Mouse (Mus musculus) left cerebral cortex, postnatal 10 days (tissue): ENCODE results near the gene Rlf. TPM values are rescaled to one million over a fixed set of nuclear protein-coding genes. Genes with fewer than 3 reads are reported as not detected.

Source experiments
- DNase-seq, 2 experiments: peaks; one replicate each; pipeline ENCODE4 v3.0.0; 2021 to 2022; ENCODE audit warnings: low spot score in 2 of 2, mixed read lengths in 1 of 2; ENCODE audit errors: extremely low spot score in 1 of 2
- intact Hi-C: fragments of 180-260 bp; cut with DNase I; formaldehyde crosslinking; loops from one replicate; pipeline ENCODE4 v1.15.1; 2025
- total RNA-seq, 2 experiments: library from RNA; stranded (reverse); gene quantifications; 2 replicates each; pipeline ENCODE4 v1.2.3; 2021

Gene Rlf
- total RNA-seq = 10 to 100 TPM; 31.2 to 31.6 TPM

DNA sequence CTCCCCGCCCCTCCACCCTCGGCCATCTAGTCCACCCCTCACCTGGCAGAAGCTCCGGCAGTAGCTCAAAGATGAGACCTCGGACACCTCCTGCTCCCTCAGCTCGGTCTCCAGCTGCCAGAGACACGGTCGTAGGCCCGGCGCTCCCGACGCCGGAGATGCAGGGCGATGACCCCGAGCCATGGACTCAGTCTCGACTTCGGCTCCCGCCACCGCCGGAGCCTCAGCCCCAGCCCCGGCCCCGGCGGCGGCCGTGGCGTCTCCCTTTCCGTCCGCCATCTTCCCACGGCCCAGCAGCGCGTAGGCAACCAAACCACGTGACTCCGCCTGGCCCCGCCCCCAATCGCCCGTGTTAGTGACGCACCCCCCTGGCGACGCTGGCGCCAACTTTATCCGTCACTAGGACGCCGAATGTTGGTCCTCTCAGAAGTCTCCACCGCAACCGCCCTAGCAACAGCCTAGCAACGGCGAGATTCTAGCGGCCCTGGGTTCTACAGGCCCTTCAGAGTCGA lies at the start of gene Rlf:
Gene Rlf, minus strand, starts transcription at position 292 of the 512 bp plus-strand sequence.
- DNase-seq = peak; percentile 99 to 100
- intact Hi-C loops = loop anchor here (10.0 kb wide), 1 partner anchor 120 kb away; the partner anchor contains the start of gene Zmpste24

DNA sequence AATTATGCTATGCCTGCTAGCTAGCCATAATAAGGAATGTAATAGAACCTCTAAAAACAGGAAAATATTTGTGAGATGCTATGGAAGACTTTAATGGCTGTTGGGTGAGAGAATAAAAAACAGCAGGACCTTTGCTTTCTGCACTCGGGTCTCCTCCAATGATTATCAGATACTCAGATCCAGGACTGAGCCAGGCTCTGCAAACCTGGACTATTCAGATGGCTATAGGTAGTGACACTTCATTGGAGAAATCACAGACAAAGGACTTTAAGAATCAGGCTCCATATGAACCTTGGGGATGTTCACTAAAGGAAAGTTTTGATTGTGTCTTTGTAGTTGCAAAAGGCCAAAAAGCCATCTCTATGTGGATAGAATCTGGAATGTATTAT lies 26.7 kb upstream of the Rlf start:
- DNase-seq = no peak
- intact Hi-C loops = loop anchor here (5.0 to 10.0 kb wide), 2 partner anchors 36 to 1843 kb away; no protein-coding TSS in a partner anchor

DNA sequence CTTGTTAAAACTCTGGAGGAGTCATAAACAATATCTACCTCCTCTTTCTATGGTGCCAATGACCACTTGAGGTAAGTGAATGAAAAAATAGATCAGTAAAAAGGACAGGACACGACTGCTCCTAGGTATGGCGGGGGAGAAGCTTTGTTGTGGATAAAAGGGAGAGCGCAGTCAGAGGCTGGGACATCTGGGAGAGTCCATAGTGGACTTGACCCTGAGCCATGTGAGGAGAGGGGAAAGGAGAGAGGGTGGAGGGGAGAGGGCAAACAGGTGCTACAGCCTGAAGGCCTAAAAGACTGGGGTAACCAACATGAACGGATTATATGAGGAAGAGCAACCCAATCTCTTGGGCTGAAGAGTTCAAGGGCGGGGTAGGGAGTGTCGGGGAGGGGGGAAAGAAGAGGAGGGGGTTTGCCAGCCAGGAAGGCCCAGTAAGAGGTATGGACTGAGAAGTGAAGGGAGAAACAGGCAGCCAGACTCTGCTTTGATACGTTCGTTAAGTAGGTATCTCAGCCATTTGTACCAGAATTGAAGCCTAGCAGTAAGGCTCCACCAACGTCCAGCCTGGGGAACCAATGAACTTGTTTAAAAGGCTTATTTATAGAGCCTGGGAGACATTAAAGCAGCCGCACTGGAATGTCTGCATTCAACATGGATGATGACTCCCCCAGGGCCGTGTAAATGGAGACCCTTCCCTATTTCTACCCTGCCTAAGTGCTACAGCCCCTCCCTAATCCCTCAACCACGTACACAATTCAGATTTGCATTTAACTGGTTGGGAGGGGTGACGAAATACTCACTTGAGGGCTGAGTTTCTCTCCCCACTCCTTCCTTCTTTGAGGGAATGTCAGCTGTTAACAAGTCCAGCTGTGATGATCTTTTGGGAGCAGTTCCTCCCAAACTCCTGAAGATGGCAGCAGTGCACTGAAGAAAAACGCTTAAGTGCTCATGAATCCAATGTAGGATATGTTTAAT lies 26.0 kb upstream of the Rlf start:
- intact Hi-C loops = loop anchor here (5.0 to 10.0 kb wide), 2 partner anchors 36 to 1844 kb away; no protein-coding TSS in a partner anchor
- no peak for DNase-seq

DNA sequence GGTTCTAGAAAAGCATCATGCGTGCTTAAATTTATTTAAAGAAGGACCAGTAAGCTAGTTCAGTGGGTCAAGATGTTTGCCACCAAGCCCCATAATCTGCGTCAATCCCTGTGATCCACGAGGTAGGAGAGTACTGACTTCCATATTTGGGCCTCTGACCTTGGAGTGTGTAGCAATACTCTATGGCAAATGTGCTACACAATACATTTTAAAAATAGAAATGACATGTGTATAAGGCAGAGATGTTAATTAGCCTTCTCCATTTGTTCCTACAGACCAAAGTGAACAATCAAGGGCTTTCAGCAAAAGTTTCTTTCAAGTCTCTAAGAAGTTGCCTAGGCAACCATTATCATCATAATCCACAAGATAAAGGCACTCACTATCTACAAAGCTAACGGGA lies 25.0 kb upstream of the Rlf start:
- intact Hi-C loops = loop anchor here (5.0 to 10.0 kb wide), 4 partner anchors 37 to 1845 kb away; partner anchors contain the start of gene Ppt1
- DNase-seq = no peak

DNA sequence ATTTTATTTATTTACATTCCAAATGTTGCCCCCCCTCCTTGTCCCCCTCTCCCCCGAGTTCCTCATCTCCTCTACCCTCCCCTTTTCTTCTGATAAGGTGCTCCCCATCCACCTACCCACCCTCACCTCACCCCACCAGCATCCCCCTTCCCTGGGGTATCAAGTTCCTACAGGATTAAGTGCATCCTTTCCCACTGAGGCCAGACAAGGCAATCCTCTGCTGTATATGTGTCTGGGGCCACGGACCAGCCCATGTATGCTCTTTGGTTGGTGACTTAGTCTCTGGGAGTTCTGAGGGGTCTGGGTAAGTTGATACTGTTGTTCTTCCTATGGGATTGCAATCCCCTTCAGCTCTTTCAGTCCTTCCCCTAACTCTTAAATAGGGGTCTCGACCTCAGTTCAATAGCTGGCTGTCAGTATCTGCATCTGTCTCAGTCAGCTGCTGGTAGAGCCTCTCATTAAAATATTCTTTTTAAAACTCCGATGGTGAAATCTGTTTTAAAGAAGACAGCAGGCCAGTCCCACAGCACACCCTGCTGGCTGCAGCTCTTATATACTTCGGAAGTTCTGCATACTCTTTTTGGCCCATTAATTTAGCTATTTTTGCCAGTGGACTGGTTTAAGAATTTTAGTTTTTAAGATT lies 17.0 kb upstream of the Rlf start:
- intact Hi-C loops = loop anchor here (5.0 to 10.0 kb wide), 3 partner anchors 205 to 1753 kb away; partner anchors contain the start of gene Ppt1
- peak in 1 of 2 experiments; percentile 55 for DNase-seq

DNA sequence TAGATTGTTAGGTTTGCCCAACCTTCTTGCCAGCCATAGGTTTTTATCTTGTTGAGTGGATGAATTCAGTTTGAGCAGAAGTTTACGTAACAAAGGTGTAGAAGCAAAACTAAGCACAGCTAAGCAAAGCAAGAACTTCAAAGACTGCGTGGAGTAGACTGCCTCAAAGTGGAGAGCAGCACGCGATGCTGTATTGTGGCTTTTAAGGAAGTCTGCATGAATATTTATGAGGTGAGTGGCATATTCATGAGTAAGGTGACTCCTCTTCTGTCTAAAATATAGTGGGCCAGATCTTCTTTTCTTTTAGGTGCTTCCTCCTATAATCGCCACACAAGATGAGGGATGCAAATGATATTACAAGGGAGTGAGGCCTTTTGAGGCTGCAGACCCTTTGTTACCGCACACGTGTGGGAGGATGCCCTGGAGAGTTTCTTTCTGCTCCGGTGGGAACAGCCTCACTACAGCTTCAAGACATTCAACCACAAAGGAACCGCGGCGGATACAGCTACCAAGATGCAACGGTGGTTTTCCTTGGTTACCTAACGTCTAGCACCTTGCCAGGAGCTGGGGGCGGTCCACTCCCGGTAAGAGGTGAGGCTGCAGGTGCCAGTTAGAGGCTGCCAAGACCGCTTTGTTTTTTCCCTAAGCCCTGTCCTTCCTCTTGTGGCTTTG lies 16.2 kb upstream of the Rlf start:
- intact Hi-C loops = loop anchor here (5.0 to 10.0 kb wide), 3 partner anchors 204 to 1754 kb away; partner anchors contain the start of gene Ppt1
- peak in 1 of 2 experiments; percentile 30 for DNase-seq

DNA sequence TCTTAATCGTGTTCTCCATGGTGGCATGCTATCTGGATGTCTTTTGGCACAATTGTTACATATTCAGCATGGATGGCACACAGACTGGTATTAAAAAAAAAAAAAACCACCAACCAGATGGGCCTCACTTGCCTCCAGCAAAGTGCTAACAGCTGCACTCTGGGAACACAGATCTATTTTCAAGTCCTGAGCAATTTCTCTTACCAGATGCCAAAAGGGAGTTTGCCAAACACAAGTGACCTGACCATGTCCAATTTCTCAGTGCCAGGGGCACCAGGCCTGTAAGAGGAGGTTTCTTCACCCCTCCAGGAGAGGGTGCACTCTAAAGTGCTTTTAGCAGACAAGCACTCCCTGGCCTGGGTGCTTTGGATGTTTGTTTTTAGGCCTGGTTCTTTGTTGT lies 12.2 kb upstream of the Rlf start:
- DNase-seq = no peak
- intact Hi-C loops = no loop called here

DNA sequence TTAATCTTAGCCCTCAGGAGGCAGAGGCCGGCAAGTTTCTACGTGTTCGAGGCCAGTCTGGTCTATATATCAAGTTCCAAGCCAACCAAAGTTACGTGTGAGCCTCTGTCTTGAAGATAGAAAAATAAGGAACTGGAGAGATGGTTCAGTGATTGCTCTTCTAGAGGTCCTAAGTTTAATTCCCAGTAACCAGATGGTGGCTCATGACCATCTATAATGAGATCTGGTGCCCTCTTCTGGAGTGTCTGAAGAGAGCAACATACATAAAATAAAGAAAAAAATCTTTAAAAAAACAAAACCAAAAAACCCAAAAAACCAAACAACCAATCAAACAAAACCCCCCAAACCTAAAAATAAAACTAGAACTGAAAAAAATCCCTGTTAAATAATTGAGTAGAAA lies 10.3 kb upstream of the Rlf start:
- intact Hi-C loops = no loop called here
- DNase-seq = no peak

DNA sequence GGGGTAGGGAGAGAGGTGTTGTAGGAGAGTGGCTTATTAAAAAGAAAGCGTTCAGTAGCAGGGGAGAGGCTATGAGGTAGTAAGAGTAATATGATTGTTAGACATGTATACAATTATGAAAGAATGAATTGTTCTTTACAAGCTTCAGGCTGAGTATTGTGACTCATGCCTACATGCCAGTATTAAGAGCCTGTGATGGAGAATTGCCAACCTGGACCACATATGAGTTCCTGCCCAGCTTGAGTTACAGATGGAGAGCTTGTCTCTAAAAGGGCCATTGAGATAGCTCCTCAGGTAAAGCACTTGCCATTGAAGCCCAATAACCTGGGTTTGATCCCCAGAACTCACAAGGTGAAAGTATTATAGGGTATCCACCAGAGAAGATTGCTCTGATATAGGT lies 8.3 kb upstream of the Rlf start:
- DNase-seq = no peak

DNA sequence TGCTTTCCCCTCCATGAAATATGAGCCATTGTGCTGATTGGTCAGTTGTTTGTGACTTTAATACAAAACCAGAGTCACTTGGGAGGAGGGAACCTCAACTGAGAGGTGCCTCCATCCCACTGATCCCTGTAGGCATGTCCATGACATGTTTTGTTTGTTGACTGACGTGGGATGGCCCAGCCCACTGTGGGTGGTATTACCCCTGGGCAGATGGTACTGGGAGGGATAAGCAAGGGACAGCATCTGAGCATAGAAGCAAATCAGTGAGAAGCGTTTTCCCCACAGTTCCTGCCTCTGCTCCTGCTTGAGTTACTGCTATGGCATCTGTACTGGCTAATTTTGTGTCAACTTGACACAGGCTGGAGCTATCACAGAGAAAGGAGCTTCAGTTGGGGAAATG lies 1.3 kb upstream of the Rlf start:
- intact Hi-C loops = loop anchor here (10.0 kb wide), 1 partner anchor 121 kb away; the partner anchor contains the start of gene Zmpste24
- no peak for DNase-seq

More for the DNA sequence above, 8.3 kb upstream of the Rlf start:
- intact Hi-C loops = no loop called here

DNA sequence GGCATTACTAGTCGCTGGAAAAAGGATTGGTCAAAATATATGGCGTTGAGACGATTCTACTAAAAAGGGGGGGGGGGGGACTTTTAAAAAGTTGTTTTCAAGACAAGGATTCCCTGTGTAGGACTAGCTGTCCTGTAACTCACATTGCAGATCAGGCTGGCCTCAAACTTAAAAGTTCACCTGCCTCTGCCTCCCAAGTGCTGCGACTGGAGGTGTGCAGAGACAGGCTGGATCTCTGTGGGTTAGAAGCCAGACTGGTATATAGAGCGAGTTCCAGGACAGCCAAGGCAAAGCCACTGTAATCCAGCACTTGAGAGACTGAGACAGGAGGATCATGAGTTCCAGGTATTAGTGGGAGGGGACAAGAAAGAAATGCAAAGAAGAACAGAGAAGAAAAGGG lies 605 bp upstream of the Rlf start:
- DNase-seq = no peak
- intact Hi-C loops = loop anchor here (10.0 kb wide), 1 partner anchor 121 kb away; the partner anchor contains the start of gene Zmpste24

DNA sequence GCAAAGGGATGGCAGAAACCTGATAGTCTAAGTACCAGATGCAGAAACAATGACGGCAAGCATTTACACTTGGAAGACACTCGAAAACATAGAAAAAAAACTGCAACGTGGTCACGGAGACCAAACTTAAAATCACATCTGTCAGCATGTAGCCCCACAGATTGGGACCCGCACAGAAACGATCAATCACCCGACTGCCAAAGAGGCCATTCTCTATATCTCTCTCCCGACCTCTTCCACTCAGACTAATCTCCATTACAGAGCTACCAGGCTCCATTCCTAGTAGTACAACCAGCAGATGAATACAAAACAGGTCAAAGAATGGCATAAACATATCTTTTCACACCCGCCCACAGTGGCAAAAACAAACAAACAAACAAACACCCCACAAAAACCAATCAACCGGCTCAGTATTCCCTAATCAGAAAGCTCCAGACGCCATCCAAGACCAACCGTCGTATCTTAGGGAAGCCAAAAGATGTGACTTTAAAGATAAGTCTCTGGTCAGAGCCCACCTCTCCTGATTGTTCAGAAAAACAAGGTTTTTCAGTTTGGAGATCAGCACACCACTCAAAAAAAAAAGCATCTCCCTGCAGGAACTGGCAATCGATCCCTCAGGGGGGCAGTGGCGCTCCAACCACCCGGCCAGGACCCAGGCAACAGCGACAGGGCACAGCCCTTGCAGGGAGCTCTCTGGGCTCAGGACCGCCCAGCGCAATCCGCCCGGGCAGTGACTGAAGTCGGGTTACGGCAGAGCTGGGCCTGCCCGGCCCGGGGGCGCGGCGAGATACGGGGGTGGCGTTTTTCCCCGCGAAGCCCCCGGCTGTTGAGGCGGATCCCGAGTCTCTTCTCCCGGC lies 720 bp downstream of the Rlf start:
- intact Hi-C loops = loop anchor here (10.0 kb wide), 1 partner anchor 119 kb away; the partner anchor contains the start of gene Zmpste24
- DNase-seq = peak; percentile 35 to 74

DNA sequence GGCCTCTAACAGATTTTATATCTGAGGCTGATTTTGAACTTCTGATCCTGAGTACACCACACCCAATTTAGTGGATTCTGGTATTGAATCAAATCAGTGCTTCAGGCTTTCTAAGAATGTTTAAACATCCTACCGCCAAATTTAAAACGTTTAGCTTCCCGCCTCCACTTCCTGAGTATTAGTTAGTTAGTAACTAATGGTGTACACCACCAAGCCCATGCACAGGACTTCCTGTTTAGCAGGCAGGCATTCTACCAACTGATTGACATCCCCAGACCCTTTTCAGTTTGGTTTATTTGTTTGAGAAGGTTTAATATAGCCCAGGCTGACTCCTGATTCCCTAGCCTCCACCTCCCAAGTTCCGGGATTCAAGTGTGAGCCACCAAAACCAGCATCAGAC lies 6.0 kb downstream of the Rlf start:
- intact Hi-C loops = no loop called here
- DNase-seq = no peak

DNA sequence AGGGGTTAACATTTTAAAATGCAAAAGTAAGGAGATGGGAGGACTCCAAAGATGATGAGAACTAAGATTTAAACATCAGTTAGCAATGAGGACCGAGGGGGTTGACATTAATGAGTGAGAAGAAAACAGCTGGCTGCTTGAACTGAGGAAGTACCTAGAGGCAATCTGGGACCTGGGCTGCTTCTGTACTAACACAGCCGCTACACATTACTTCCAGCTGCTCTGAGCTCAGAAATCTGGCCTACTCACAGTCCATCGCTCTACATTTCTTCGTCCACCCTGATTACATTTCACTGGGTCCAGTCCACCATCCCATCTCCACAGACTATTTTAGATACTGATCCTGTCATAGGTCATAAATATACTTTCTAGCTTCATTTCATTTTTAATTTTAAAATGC lies 17.0 kb downstream of the Rlf start:
- DNase-seq = no peak

DNA sequence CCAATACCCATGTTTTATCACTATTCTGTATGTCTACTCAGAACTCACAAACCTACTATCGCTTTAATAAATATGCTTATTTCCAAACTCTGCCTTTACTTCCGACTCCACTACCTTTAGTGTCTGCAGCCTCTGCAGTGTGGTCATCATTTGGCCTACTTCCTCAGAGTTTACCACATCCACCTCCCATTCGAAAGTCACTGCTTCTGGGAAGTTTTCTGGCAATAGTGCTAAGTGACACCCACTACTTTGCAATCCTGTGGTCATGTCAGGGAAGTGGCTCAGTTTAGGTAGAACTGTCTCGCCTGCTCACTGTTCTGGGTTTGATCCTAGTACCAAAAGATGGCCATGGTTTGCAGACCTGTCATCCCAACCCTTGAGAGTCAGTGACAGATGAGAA lies 17.9 kb downstream of the Rlf start:
- intact Hi-C loops = no loop called here
- no peak for DNase-seq

More for the DNA sequence above, 17.0 kb downstream of the Rlf start:
- intact Hi-C loops = no loop called here

DNA sequence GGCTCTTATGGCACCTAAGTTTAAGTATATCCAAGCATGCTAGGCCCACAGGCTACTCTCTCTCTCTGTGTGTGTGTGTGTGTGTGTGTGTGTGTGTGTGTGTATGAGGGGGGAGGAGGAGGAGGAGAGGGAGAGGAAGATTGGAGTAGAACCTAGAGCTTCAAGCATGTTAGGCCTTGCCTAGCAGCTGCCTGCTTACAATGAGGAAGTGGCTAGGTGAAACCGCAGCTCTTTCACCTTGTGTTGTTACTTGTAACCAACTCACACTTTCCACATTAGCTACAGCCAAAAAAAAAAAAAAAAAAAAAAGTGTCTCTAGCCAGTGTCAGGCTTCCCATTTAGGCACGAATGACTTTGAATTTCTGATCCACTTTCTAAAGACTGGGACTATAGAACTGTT lies 18.7 kb downstream of the Rlf start:
- no peak for DNase-seq
- intact Hi-C loops = no loop called here

DNA sequence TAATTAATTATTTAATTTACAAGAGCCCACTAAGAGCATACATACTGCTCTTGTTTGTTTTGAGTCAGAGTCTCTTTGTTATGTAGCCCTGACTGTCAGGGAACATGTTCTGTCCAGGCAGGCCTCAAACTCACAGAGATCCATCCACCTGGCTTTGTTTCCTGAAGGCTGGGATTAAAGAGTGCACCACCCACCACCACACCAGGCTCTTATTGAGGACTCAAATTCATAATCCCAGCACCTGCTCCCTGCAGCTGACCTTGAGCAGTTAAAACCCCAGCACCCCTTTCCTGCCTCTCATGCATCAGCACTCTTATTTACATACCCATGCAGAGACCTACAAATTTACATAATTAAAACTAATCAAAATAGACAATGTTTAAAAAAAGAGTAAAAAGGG lies 20.1 kb downstream of the Rlf start:
- intact Hi-C loops = no loop called here
- no peak for DNase-seq

DNA sequence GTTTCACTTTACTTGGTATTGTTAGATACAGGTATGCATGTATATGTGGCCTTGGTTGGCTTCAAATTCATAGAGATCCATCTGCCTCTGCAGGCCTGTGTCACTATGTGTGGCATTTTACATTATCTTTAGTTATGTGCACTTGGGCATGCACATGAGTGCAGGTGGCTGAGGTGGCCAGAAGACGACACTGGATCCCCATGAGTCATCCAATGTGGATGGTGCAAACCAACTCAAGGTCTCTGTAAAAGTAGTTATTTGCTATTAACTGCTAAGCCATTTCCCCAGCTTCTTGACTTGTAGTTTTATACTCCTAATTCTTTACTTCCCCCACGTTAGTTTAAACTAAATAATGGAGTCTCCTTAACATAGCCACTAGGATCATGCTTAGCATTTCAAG lies 22.6 kb downstream of the Rlf start:
- DNase-seq = no peak
- intact Hi-C loops = no loop called here
